Mouse (Mus musculus) myocyte (in vitro differentiated cells): ENCODE data around the gene Ddx52. TPM values are rescaled to one million over a fixed set of nuclear protein-coding genes. Genes with fewer than 3 reads are reported as not detected.

Source experiments
- H3K27me3 ChIP-seq: one replicate; pipeline ENCODE4 v1.6.1; 2011; ENCODE audit not compliant: control insufficient read depth, insufficient read depth, insufficient read length
- H3K36me3 ChIP-seq: one replicate; pipeline ENCODE4 v1.6.1; 2011; ENCODE audit not compliant: control insufficient read depth, insufficient read depth
- H3K4me2 ChIP-seq: one replicate; pipeline ENCODE4 v1.6.1; 2011; ENCODE audit warnings: low read depth, control low read depth
- H3K4me3 ChIP-seq: one replicate; pipeline ENCODE4 v1.5.1; 2011; ENCODE audit warnings: mild to moderate bottlenecking, control low read depth, moderate library complexity
- H3K79me2 ChIP-seq: one replicate; pipeline ENCODE4 v1.6.1; 2011; ENCODE audit not compliant: control insufficient read depth, insufficient read depth
- H3ac ChIP-seq: one replicate; pipeline ENCODE4 v1.6.1; 2011; ENCODE audit not compliant: control insufficient read depth, insufficient read length
- CEBPB ChIP-seq: IDR thresholded peaks from 2 replicates; pipeline ENCODE4 v1.6.1; 2011; ENCODE audit warnings: mild to moderate bottlenecking, moderate library complexity; ENCODE audit not compliant: poor library complexity, insufficient read depth, severe bottlenecking
- E2F4 ChIP-seq: IDR thresholded peaks from one replicate; pipeline ENCODE4 v1.6.1; 2011; ENCODE audit warnings: mild to moderate bottlenecking, control low read depth, moderate library complexity; ENCODE audit not compliant: insufficient read depth
- MAX ChIP-seq: IDR thresholded peaks from one replicate; pipeline ENCODE4 v1.6.1; 2011; ENCODE audit warnings: low read depth, mild to moderate bottlenecking, control low read depth
- MYOD1 ChIP-seq, 3 experiments: IDR thresholded peaks; one replicate each; pipeline ENCODE4 v1.6.1; 2011; ENCODE audit warnings: control low read depth in 2 of 3, low read depth in 2 of 3, mild to moderate bottlenecking in 2 of 3, moderate library complexity in 1 of 3; ENCODE audit not compliant: insufficient read length in 2 of 3, control insufficient read depth in 1 of 3
- MYOG ChIP-seq, 3 experiments: IDR thresholded peaks; one replicate each; pipeline ENCODE4 v1.6.1; 2011; ENCODE audit warnings: control low read depth in 2 of 3, low read depth in 2 of 3, mild to moderate bottlenecking in 2 of 3; ENCODE audit not compliant: insufficient read length in 2 of 3, control insufficient read depth in 1 of 3, insufficient read depth in 1 of 3
- POLR2A ChIP-seq: IDR thresholded peaks from one replicate; pipeline ENCODE4 v1.6.1; 2011; ENCODE audit warnings: low read depth, mild to moderate bottlenecking, control low read depth, moderate library complexity; ENCODE audit not compliant: insufficient read length
- POLR2AphosphoS2 ChIP-seq: IDR thresholded peaks from one replicate; pipeline ENCODE4 v1.6.1; 2011; ENCODE audit warnings: low read depth, control low read depth; ENCODE audit not compliant: insufficient read length
- REST ChIP-seq: IDR thresholded peaks from one replicate; pipeline ENCODE4 v1.6.1; 2011; ENCODE audit warnings: mild to moderate bottlenecking, control low read depth, moderate library complexity; ENCODE audit not compliant: insufficient read depth, insufficient read length
- SRF ChIP-seq: IDR thresholded peaks from one replicate; pipeline ENCODE4 v1.6.1; 2011; ENCODE audit warnings: low read depth; ENCODE audit not compliant: control insufficient read depth, insufficient read length
- TCF12 ChIP-seq: IDR thresholded peaks from one replicate; pipeline ENCODE4 v1.6.1; 2011; ENCODE audit warnings: mild to moderate bottlenecking, control low read depth; ENCODE audit not compliant: poor library complexity, insufficient read depth, severe bottlenecking
- TCF3 ChIP-seq: IDR thresholded peaks from one replicate; pipeline ENCODE4 v1.6.1; 2011; ENCODE audit warnings: low read depth, control low read depth; ENCODE audit not compliant: insufficient read length
- USF1 ChIP-seq: IDR thresholded peaks from one replicate; pipeline ENCODE4 v1.6.1; 2011; ENCODE audit warnings: low read depth, mild to moderate bottlenecking, control low read depth, moderate library complexity
- polyA plus RNA-seq: library from polyadenylated mRNA; unstranded; fragments of >200 nt; fragmentation: generic; extraction: Trizol; gene quantifications from one replicate; pipeline ENCODE4 v1.2.1, GENCODE M21; 2012; ENCODE audit warnings: missing spikeins

Ddx52 gene
- polyA plus RNA-seq, 1 experiment: 12.1 TPM

DNA sequence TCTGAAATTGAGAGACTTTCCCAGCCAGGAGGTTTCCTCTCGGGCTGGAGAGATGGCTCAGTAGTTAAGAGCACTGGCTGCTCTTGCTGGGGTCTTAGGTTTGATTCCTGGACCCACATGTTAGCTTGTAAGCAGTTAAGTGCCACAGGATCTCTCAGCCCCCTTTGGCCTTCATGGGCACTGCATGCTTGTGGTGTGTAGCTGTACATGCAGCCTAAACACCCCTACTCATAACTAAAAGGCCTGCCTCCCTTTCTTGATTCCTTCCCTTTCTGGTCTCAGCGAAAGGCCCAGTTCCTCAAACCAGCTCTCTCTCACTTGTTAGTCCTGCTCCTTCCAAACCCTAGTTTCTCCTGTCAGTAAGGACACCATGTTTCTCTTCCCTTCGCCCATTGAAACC is 27.2 kb downstream of the Ddx52 start:
- Histone ChIP-seq H3K4me2 (no peak overlapping the region), H3ac (no peak overlapping the region), H3K36me3 (peaks cover 14% of the 10 kb centered on the region), H3K79me2 (no peaks in the 10 kb centered on the region), H3K27me3 (no peaks in the 10 kb centered on the region), H3K4me3 (no peak overlapping the region)
- TF ChIP-seq CEBPB (no peak), E2F4 (no peak), MAX (no peak), MYOD1 (IDR thresholded peaks at IDR 0.05; ENCODE audit: control insufficient read depth in 1 of 3, insufficient read length in 2 of 3, low read depth in 2 of 3) (no peak), USF1 (no peak), SRF (no peak), MYOG (IDR thresholded peaks at IDR 0.05; ENCODE audit: control insufficient read depth in 1 of 3, insufficient read depth in 1 of 3, insufficient read length in 2 of 3, low read depth in 2 of 3) (no peak), POLR2AphosphoS2 (no peak), TCF3 (no peak), POLR2A (no peak), REST (no peak), TCF12 (no peak)

DNA sequence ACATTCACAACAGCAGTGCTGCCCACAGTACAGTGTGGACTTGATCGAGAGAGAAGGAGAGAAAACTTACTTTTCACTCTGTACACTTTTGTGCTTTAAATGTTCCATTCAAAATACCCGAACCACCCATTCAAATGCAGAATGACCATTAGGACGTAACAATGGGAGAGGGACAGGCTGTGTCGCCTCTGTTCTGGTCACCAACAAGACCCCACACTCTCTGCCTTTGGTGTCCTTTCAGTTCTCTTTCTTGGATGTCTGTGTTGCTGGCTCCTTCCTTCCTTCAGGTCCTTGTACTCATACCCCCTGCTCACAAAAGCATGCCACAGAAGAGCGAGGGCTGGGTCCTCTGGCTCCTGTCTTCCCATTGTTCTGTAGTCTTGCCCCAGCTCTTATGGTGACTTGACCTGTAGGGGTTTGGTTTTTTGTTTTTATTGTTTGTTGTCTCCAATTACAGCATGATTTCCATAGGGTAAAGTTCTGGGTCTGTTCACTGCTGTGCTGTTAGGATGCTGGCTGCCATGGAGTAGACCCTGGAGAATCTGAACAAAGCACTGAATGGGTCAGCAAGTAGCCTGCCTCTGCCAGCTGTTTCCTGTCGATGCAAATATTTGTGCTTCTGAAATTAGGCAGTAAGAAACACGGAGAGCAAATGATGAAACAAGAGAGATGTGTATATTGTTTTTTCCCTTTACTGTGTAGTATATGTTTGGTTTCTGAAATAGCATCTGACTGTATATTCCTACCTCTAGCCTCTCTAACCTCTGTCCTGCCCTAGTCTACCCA is 32.9 kb downstream of the Ddx52 start:
- Histone ChIP-seq H3K4me2 (no peak overlapping the region), H3K36me3 (peaks cover 20% of the 10 kb centered on the region), H3K79me2 (no peaks in the 10 kb centered on the region), H3K27me3 (no peaks in the 10 kb centered on the region), H3ac (no peak overlapping the region), H3K4me3 (no peak overlapping the region)
- TF ChIP-seq MYOD1 (IDR thresholded peaks at IDR 0.05; ENCODE audit: control insufficient read depth in 1 of 3, insufficient read length in 2 of 3, low read depth in 2 of 3) (no peak), SRF (no peak), MYOG (IDR thresholded peaks at IDR 0.05; ENCODE audit: control insufficient read depth in 1 of 3, insufficient read depth in 1 of 3, insufficient read length in 2 of 3, low read depth in 2 of 3) (no peak), REST (no peak), TCF12 (no peak), E2F4 (no peak), TCF3 (no peak), CEBPB (no peak), MAX (no peak), USF1 (no peak), POLR2A (no peak), POLR2AphosphoS2 (no peak)

DNA sequence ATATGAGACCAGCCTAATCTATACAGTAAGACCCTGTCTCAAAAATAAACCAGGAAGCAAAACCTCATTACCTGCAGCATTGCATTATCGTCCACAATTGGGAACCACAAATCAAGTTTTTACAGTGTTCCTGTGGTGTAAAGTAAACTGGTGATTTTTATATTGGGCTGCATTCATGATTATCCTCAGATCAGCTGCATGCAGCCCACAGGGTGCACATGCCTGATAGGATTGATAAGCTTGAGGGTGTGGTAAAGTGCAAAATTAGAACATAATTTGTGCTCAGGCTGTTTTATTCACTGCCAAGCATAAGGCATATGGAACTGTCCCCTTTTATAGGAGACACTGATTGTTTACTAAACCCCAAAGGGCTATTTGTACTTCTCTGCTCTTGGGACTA is 33.6 kb downstream of the Ddx52 start:
- H3K79me2 ChIP-seq: no peaks in the 10 kb centered on the region
- peaks cover 23% of the 10 kb centered on the region for H3K36me3 ChIP-seq
- TF ChIP-seq USF1: no peak
- TF ChIP-seq MAX: no peak
- no peak for TF ChIP-seq TCF12
- TF ChIP-seq REST: no peak
- TF ChIP-seq POLR2AphosphoS2: no peak
- TF ChIP-seq TCF3: no peak
- no peak for TF ChIP-seq MYOD1 (IDR thresholded peaks at IDR 0.05; ENCODE audit: control insufficient read depth in 1 of 3, insufficient read length in 2 of 3, low read depth in 2 of 3)
- TF ChIP-seq MYOG (IDR thresholded peaks at IDR 0.05; ENCODE audit: control insufficient read depth in 1 of 3, insufficient read depth in 1 of 3, insufficient read length in 2 of 3, low read depth in 2 of 3): no peak
- TF ChIP-seq CEBPB: no peak
- no peak overlapping the region for H3K4me3 ChIP-seq
- no peaks in the 10 kb centered on the region for H3K27me3 ChIP-seq
- H3ac ChIP-seq: no peak overlapping the region
- no peak overlapping the region for H3K4me2 ChIP-seq

DNA sequence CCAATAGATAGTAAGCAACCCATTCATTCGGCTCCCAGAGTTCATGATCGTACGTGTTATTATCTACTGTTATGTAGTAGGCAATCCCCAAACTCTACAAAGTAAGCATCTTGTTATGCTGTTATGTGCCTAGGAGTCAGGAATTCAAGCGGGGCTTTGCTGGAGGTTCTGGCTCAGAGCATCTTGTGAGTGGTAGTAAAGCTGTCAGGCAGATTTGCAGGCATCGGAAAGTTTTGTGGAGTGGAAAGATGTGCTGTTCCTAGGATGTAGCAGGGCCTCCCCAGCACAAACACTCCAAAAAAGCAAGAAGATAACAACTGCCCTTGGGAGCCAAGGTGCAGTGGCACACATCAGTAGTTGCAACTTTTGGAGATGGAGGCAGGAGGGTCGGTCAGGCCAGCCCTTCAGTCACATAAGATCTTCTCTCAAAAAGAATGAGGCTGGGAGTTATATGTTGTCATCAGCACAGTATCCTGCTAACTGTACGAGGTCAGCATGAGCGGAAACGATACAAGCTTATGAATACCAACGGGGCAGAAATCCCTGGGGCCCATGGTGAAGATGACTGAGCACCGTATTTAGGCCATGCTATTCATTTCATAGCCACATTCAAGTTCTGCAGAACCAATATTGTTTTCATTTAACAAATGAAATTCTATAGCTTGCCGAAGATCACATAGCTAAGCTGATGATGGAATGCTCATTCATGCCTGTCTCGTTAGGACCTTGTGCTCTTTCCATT is 34.5 kb downstream of the Ddx52 start:
- H3ac ChIP-seq: no peak overlapping the region
- H3K4me3 ChIP-seq: no peak overlapping the region
- no peak overlapping the region for H3K4me2 ChIP-seq
- peaks cover 27% of the 10 kb centered on the region for H3K36me3 ChIP-seq
- no peaks in the 10 kb centered on the region for H3K27me3 ChIP-seq
- no peaks in the 10 kb centered on the region for H3K79me2 ChIP-seq
- TF ChIP-seq MYOG (IDR thresholded peaks at IDR 0.05; ENCODE audit: control insufficient read depth in 1 of 3, insufficient read depth in 1 of 3, insufficient read length in 2 of 3, low read depth in 2 of 3): no peak

DNA sequence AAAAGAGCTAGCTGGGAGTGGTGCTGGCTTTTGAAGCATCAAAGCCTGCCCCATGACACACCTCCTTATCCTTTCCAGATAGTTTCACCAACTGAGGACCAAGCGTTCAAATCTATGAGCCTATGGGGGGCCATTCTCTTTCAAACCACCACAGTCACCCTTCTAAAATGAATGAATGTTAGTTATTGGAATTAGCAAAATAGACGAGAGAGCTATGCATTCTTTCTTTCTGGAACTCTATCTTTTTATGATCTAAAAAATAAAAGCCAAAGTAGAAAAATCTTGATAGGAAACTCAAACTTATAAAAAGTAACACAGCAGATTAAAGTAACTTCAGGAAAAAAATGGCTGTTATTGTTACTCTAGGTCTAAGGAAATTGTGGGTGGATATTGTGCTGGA is 35.9 kb downstream of the Ddx52 start:
- no peak overlapping the region for H3ac ChIP-seq
- peaks cover 36% of the 10 kb centered on the region for H3K36me3 ChIP-seq
- H3K4me2 ChIP-seq: no peak overlapping the region
- no peak for TF ChIP-seq USF1
- no peak for TF ChIP-seq TCF3
- TF ChIP-seq POLR2A: no peak
- TF ChIP-seq SRF: no peak
- no peak for TF ChIP-seq REST
- no peak for TF ChIP-seq MAX
- no peak for TF ChIP-seq MYOG (IDR thresholded peaks at IDR 0.05; ENCODE audit: control insufficient read depth in 1 of 3, insufficient read depth in 1 of 3, insufficient read length in 2 of 3, low read depth in 2 of 3)
- TF ChIP-seq CEBPB: no peak
- TF ChIP-seq E2F4: no peak
- no peak for TF ChIP-seq TCF12
- no peak overlapping the region for H3K4me3 ChIP-seq
- no peaks in the 10 kb centered on the region for H3K27me3 ChIP-seq
- H3K79me2 ChIP-seq: no peaks in the 10 kb centered on the region
